Mouse (Mus musculus): ENCODE measurements around the gene Sept9. TPM values are rescaled to one million over a fixed set of nuclear protein-coding genes. Genes with fewer than 3 reads are reported as not detected.

Gene Sept9
- polyA plus RNA-seq, 2 experiments = 14.9 to 25.5 TPM

GRCm38 (mm10) chr11:117292446-117292845 lies 93.0 kb downstream of the Sept9 start:
- DNase-seq (ENCODE audit: low read depth in 3 of 3, low spot score in 3 of 3) (no peak), ATAC-seq (ENCODE audit: insufficient read depth) (no peak)
- TF ChIP-seq EP300 (IDR thresholded peaks at IDR 0.05; ENCODE audit: low read depth) (no peak), CTCF (IDR thresholded peaks at IDR 0.05; ENCODE audit: low read depth) (no peak)
- H3K27me3 ChIP-seq (ENCODE audit: control insufficient read depth, insufficient read depth, low read length) = no peaks in the 10 kb centered on the region
- H3K4me1 ChIP-seq (replicated peaks; ENCODE audit: control insufficient read depth in 2 of 2, insufficient read depth in 2 of 2, low read length in 1 of 2) = no peaks in the 10 kb centered on the region
- H3K9me3 ChIP-seq (ENCODE audit: control insufficient read depth, low read length) = no peaks in the 10 kb centered on the region
- no peaks in the 10 kb centered on the region; the same call in 1 of the 2 replicates for H3K36me3 ChIP-seq (replicated peaks; ENCODE audit: control insufficient read depth, insufficient read depth, low read depth)
- 16% methylated on average over 11 of the region's 11 CpGs for WGBS (ENCODE audit: insufficient replicate concordance)
- no peak overlapping the region for H3K9ac ChIP-seq (replicated peaks)
- H3K4me2 ChIP-seq (ENCODE audit: low read depth) = no peak overlapping the region
- H3K4me3 ChIP-seq (ENCODE audit: insufficient read depth in 1 of 2, low read depth in 2 of 2, low read length in 2 of 2) = no peak overlapping the region
- no peak overlapping the region for H3K27ac ChIP-seq

- no peak overlapping the region for H3K9ac ChIP-seq (replicated peaks)
- no peak overlapping the region for H3K4me3 ChIP-seq (ENCODE audit: insufficient read depth in 1 of 2, low read depth in 2 of 2, low read length in 2 of 2)
- no peak for TF ChIP-seq CTCF (IDR thresholded peaks at IDR 0.05; ENCODE audit: low read depth)
- no peak for DNase-seq (ENCODE audit: low read depth in 3 of 3, low spot score in 3 of 3)
- ATAC-seq (ENCODE audit: insufficient read depth) = no peak
- H3K27ac ChIP-seq = no peak overlapping the region
- H3K36me3 ChIP-seq (replicated peaks; ENCODE audit: control insufficient read depth, insufficient read depth, low read depth) = no peaks in the 10 kb centered on the region; the same call in 1 of the 2 replicates
- H3K4me2 ChIP-seq (ENCODE audit: low read depth) = no peak overlapping the region
- H3K9me3 ChIP-seq (ENCODE audit: control insufficient read depth, low read length) = no peaks in the 10 kb centered on the region
- 60% methylated on average over 7 of the region's 7 CpGs for WGBS (ENCODE audit: insufficient replicate concordance)
- no peaks in the 10 kb centered on the region for H3K4me1 ChIP-seq (replicated peaks; ENCODE audit: control insufficient read depth in 2 of 2, insufficient read depth in 2 of 2, low read length in 1 of 2)
- no peaks in the 10 kb centered on the region for H3K27me3 ChIP-seq (ENCODE audit: control insufficient read depth, insufficient read depth, low read length)
Observed at GRCm38 (mm10) chr11:117295266-117295665, 95.8 kb downstream of the Sept9 start.

GRCm38 (mm10) chr11:117296116-117296499 lies 96.6 kb downstream of the Sept9 start:
- TF ChIP-seq EP300 (IDR thresholded peaks at IDR 0.05; ENCODE audit: low read depth) (no peak), CTCF (IDR thresholded peaks at IDR 0.05; ENCODE audit: low read depth) (no peak)
- Histone ChIP-seq H3K9me3 (ENCODE audit: control insufficient read depth, low read length) (no peaks in the 10 kb centered on the region), H3K36me3 (replicated peaks; ENCODE audit: control insufficient read depth, insufficient read depth, low read depth) (no peaks in the 10 kb centered on the region; the same call in 1 of the 2 replicates), H3K9ac (replicated peaks) (no peak overlapping the region), H3K4me3 (ENCODE audit: insufficient read depth in 1 of 2, low read depth in 2 of 2, low read length in 2 of 2) (no peak overlapping the region), H3K27me3 (ENCODE audit: control insufficient read depth, insufficient read depth, low read length) (no peaks in the 10 kb centered on the region), H3K4me1 (replicated peaks; ENCODE audit: control insufficient read depth in 2 of 2, insufficient read depth in 2 of 2, low read length in 1 of 2) (no peaks in the 10 kb centered on the region), H3K4me2 (ENCODE audit: low read depth) (no peak overlapping the region), H3K27ac (no peak overlapping the region)
- 55% methylated on average over 4 of the region's 4 CpGs for WGBS (ENCODE audit: insufficient replicate concordance)
- DNase-seq (ENCODE audit: low read depth in 3 of 3, low spot score in 3 of 3) = no peak
- no peak for ATAC-seq (ENCODE audit: insufficient read depth)

DNA sequence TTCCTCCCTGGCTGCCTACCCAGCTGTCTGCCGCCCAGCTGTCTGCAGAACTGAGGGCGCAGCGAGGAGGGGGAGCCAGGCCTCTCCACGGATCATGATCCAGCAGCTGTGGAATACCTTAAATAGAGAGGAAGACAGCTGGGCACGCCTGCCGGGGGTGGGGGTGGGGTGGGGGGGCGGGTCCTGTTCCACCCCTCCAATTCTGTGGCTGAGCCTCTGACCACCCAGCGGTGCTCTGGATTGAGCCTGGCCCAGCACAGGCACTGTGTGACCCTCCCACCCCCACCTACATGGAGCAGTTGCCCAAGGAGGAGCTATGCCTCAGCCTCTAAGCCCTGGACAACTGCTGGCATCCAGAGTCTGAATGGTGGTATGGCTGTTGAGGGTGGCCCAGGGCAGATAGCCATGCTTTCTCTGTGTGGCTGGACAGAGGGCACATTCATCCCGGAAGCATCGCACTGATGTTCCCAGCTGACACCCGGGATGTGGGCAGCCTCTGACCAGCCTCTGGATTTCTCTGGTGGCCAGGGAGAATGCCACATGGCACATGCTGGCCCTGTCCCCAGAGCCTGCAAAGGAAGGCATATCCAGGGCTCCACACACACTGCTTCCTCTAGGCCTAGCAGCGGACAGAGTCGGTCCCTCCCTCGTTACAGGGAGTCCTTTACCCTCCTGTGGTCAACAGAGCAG lies 97.2 kb downstream of the Sept9 start:
- TF ChIP-seq CTCF (IDR thresholded peaks at IDR 0.05; ENCODE audit: low read depth) = no peak
- no peak for TF ChIP-seq EP300 (IDR thresholded peaks at IDR 0.05; ENCODE audit: low read depth)
- no peak overlapping the region for H3K4me2 ChIP-seq (ENCODE audit: low read depth)
- 64% methylated on average over 14 of the region's 14 CpGs for WGBS (ENCODE audit: insufficient replicate concordance)
- no peak overlapping the region for H3K27ac ChIP-seq
- no peak for ATAC-seq (ENCODE audit: insufficient read depth)
- H3K9me3 ChIP-seq (ENCODE audit: control insufficient read depth, low read length) = no peaks in the 10 kb centered on the region
- no peaks in the 10 kb centered on the region for H3K27me3 ChIP-seq (ENCODE audit: control insufficient read depth, insufficient read depth, low read length)
- no peak for DNase-seq (ENCODE audit: low read depth in 3 of 3, low spot score in 3 of 3)
- no peaks in the 10 kb centered on the region; the same call in 1 of the 2 replicates for H3K36me3 ChIP-seq (replicated peaks; ENCODE audit: control insufficient read depth, insufficient read depth, low read depth)
- no peaks in the 10 kb centered on the region for H3K4me1 ChIP-seq (replicated peaks; ENCODE audit: control insufficient read depth in 2 of 2, insufficient read depth in 2 of 2, low read length in 1 of 2)
- H3K4me3 ChIP-seq (ENCODE audit: insufficient read depth in 1 of 2, low read depth in 2 of 2, low read length in 2 of 2) = no peak overlapping the region
- H3K9ac ChIP-seq (replicated peaks) = no peak overlapping the region

DNA sequence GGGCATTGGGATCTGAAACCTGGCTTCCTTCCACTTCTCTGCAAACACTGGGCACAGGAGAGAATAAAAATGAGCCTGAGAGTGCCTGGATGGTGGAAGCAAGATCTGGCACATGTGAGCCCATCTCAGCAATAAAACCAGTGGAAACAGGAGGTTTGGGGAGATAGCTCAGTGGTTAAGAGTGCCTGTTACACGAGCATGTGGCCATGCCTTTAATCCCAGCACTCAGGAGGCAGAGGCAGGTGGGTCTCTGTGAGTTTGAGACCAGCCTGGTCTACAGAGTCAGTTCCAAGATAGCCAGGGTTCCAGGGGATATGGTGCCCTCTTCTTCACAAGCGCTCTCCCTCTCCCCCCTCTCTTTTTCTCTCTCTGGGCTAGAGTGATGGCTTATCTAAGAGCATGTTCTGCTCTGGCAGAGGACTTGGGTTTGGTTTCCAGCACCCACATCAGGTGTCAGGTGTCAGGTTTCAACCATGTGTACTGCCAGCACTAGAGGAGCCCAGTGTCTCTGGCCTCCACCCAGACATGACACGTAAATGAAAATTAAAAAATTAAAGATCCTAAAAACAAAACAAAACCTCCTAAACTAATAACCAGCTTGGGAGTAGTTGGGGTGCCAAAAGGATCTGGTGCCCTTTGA lies 97.8 kb downstream of the Sept9 start:
- WGBS (ENCODE audit: insufficient replicate concordance) = 49% methylated on average over 3 of the region's 3 CpGs
- H3K27me3 ChIP-seq (ENCODE audit: control insufficient read depth, insufficient read depth, low read length) = no peaks in the 10 kb centered on the region
- ATAC-seq (ENCODE audit: insufficient read depth) (no peak), DNase-seq (ENCODE audit: low read depth in 3 of 3, low spot score in 3 of 3) (no peak)
- no peaks in the 10 kb centered on the region for H3K36me3 ChIP-seq (replicated peaks; ENCODE audit: control insufficient read depth, insufficient read depth, low read depth)
- H3K27ac ChIP-seq = no peak overlapping the region
- H3K4me1 ChIP-seq (replicated peaks; ENCODE audit: control insufficient read depth in 2 of 2, insufficient read depth in 2 of 2, low read length in 1 of 2) = no peaks in the 10 kb centered on the region
- H3K4me2 ChIP-seq (ENCODE audit: low read depth) = no peak overlapping the region
- no peaks in the 10 kb centered on the region for H3K9me3 ChIP-seq (ENCODE audit: control insufficient read depth, low read length)
- H3K9ac ChIP-seq (replicated peaks) = no peak overlapping the region
- H3K4me3 ChIP-seq (ENCODE audit: insufficient read depth in 1 of 2, low read depth in 2 of 2, low read length in 2 of 2) = no peak overlapping the region
- no peak for TF ChIP-seq EP300 (IDR thresholded peaks at IDR 0.05; ENCODE audit: low read depth)
- TF ChIP-seq CTCF (IDR thresholded peaks at IDR 0.05; ENCODE audit: low read depth) = no peak
